Mouse (Mus musculus): Measurements from ENCODE around the gene Wdr83.

The Wdr83 gene

DNA sequence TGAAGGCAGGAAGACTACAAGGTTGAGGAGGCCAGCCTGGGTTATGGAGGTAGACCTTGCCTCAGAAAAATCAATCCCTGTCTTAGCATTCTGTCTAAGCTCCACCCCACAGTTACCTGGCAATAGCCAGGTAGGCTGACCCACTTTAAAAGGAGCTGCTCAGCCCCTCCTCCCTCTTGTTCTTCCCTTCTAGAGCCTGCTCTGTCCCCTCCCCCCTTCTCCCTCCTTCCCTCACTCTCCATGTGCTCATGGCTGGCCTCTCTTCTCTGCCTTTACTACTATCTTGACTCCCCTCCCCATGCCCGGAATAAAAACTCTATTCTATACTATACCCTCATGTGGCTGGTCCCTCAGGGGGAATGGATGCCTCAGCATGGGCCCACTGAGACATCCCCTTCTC, 47.2 kb downstream of the Wdr83 start:
- DNase-seq: no peak

GRCm38 (mm10) chr8:85032622-85033311, 48.3 kb downstream of the Wdr83 start:
- DNase-seq: no peak

GRCm38 (mm10) chr8:85029271-85029670, 51.8 kb downstream of the Wdr83 start:
- no peak for DNase-seq

GRCm38 (mm10) chr8:85027922-85028321, 53.2 kb downstream of the Wdr83 start:
- no peak for DNase-seq

DNA sequence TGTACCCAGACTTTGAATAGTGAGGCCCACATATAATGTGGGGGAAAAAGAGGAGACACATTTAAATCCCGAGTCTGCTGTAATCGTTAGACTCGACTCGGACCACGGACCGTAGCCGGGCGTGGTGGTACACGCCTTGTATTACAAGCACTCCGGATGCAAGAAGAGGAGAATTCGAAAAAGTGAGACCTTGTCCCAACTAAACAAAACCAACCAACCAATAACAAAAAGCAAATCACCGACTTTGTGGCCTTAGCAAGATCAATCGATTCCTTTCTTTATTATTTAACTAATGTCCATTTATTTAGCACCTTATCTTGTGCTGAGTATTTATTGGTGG, 53.6 kb downstream of the Wdr83 start:
- DNase-seq: no peak

DNA sequence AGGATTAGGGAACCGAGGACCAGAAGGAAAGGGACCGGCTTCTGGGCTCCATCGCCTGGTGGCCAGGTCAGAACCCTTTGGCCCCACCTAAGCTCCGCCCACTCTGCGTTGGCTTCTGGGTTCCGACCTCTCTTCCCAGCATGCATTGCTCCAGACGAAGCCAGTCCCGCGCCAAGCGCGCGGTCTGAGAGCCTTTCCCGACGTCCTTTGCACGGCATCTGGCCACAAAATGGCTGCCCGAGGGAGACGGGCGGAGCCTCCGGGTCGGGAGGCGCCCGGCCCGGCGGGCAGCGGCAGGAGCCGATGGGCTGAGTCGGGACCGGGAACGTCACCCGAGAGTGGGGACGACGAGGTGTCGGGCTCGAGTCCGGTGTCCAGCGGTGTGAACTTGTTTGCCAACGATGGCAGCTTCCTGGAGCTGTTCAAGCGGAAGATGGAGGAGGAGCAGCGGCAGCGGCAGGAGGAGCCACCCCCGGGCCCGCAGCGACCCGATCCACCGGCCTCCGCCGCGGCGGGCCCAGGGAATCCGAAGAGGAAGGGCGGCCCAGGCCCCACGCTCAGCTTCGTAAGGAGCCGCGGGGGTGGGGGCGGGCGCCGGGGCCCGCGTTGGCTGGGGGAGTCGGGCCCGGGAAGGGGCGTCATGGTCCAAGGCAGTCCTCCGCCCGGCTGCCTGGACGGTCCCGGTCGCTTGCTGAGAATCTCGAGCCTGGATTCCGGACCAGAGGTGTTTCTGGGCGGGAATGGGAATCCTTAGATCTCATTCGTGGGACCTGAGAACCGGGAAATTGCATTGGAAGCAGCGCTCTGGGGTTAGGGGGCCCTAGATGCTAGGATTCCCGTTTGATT, 54.2 kb downstream of the Wdr83 start, which contains the start of gene Trir:
TSS of gene Trir (plus strand) at position 154 of the 846 bp plus-strand sequence.
- DNase-seq: peak; percentile 96

DNA sequence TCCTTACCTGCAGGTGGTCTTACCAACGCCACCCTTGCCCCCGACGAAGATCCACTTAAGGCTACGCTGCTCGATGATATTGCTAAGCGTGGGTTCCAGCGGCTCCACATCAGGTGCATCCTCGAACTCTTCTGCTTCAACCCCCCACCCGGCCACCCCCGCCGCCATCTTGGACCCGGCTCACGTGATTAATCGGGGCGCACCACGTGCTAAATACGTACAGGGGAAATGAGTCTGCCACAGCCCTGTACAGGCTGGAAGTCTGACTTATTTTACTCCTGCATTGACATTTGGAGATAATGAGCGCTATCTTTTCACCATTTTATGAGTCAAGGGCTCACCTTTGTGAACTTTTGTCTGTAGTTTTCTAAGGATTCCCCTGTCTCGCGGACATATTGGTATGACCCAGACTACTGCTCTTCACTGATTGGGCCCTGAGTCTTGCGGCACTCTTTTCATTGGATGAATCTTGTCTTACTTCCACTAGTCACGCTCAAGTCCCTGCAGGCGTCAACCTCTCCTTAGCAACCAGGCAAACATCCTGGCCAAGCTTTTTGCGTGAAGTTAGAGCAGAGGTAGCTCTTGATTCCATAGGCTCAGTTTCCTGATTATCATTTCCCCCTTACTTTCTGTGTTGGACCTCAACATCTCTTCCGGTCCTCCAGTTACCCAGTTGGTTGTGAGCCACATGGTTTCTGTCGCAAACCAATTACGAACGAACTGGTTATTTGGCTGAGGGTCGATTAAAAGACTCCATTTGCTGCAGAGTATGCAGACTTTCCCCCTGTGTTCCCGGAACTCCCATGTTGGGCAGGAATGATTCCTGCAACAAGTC, 55.8 kb downstream of the Wdr83 start, which contains the start of gene Asna1:
TSS of gene Asna1 (minus strand) at position 184 of the 835 bp plus-strand sequence.
- DNase-seq: peak; percentile 94
